Mouse (Mus musculus): ENCODE measurements at regions not wholly inside any gene's neighbourhood (a gene's known extent, or its start where the extent isn't known, plus 50 kb on each side); places are given as distances from the start of the nearest gene placed in this dataset.
A peak's percentile ranks its signal among the peaks of the same experiment; 100 is the strongest.
"Not testable (repeated sequence)": the region's sequence is repeated elsewhere in the genome, so short reads cannot be mapped to it uniquely, and the experiment has no call there.

GRCm38 (mm10) chr17:27296156-27296555 is 91.9 kb upstream of the Lemd2 start:
- H3K4me1 ChIP-seq (ENCODE audit: control insufficient read depth, insufficient read depth, low read depth, low read length), result no peaks in the 10 kb centered on the region
- 83% methylated on average over 5 of the region's 5 CpGs for WGBS
- no peak overlapping the region for H3K27ac ChIP-seq (ENCODE audit: low read depth, low read length)
- H3K4me3 ChIP-seq (ENCODE audit: low read length), result no peak overlapping the region
- no peaks in the 10 kb centered on the region; the same call in 1 of the 2 replicates for H3K27me3 ChIP-seq (replicated peaks; ENCODE audit: control insufficient read depth, insufficient read depth, low read length)
- no peak overlapping the region for H3K4me2 ChIP-seq (ENCODE audit: low read length)
- no peaks in the 10 kb centered on the region for H3K36me3 ChIP-seq (ENCODE audit: control insufficient read depth, insufficient read depth, low read length)
- no peak overlapping the region for H3K9ac ChIP-seq (ENCODE audit: low read depth, low read length)
- peaks cover 3% of the 10 kb centered on the region; the same call in 1 of the 2 replicates for H3K9me3 ChIP-seq (ENCODE audit: control insufficient read depth, low read length)
- ATAC-seq, result no peak

- 44% methylated on average over 5 of the region's 5 CpGs for WGBS
- Histone ChIP-seq H3K4me3 (ENCODE audit: low read length) (no peak overlapping the region), H3K27me3 (replicated peaks; ENCODE audit: control insufficient read depth, insufficient read depth, low read length) (no peaks in the 10 kb centered on the region; the same call in 1 of the 2 replicates), H3K36me3 (ENCODE audit: control insufficient read depth, insufficient read depth, low read length) (no peaks in the 10 kb centered on the region), H3K4me2 (ENCODE audit: low read length) (no peak overlapping the region), H3K4me1 (ENCODE audit: control insufficient read depth, insufficient read depth, low read depth, low read length) (no peaks in the 10 kb centered on the region), H3K27ac (ENCODE audit: low read depth, low read length) (no peak overlapping the region), H3K9ac (ENCODE audit: low read depth, low read length) (no peak overlapping the region), H3K9me3 (ENCODE audit: control insufficient read depth, low read length) (peaks cover 8% of the 10 kb centered on the region)
- peak; percentile 48; the same call in 1 of the 2 replicates for ATAC-seq
Observed at GRCm38 (mm10) chr17:27294208-27294604, 89.9 kb upstream of the Lemd2 start.

- 70% methylated on average over 14 of the region's 14 CpGs for WGBS
- Histone ChIP-seq H3K9me3 (ENCODE audit: control insufficient read depth, low read length) (peaks cover 8% of the 10 kb centered on the region), H3K36me3 (ENCODE audit: control insufficient read depth, insufficient read depth, low read length) (no peaks in the 10 kb centered on the region), H3K4me2 (ENCODE audit: low read length) (no peak overlapping the region), H3K27me3 (replicated peaks; ENCODE audit: control insufficient read depth, insufficient read depth, low read length) (no peaks in the 10 kb centered on the region; the same call in 1 of the 2 replicates), H3K4me1 (ENCODE audit: control insufficient read depth, insufficient read depth, low read depth, low read length) (no peaks in the 10 kb centered on the region), H3K9ac (ENCODE audit: low read depth, low read length) (no peak overlapping the region), H3K4me3 (ENCODE audit: low read length) (no peak overlapping the region), H3K27ac (ENCODE audit: low read depth, low read length) (no peak overlapping the region)
- no peak for ATAC-seq
Observed at GRCm38 (mm10) chr17:27293586-27294207, 89.4 kb upstream of the Lemd2 start.

GRCm38 (mm10) chr17:27291673-27292072 is 87.4 kb upstream of the Lemd2 start:
- no peak for ATAC-seq
- Histone ChIP-seq H3K4me1 (ENCODE audit: control insufficient read depth, insufficient read depth, low read depth, low read length) (no peaks in the 10 kb centered on the region), H3K36me3 (ENCODE audit: control insufficient read depth, insufficient read depth, low read length) (no peaks in the 10 kb centered on the region), H3K27ac (ENCODE audit: low read depth, low read length) (no peak overlapping the region), H3K4me2 (ENCODE audit: low read length) (no peak overlapping the region), H3K9ac (ENCODE audit: low read depth, low read length) (no peak overlapping the region), H3K27me3 (replicated peaks; ENCODE audit: control insufficient read depth, insufficient read depth, low read length) (no peaks in the 10 kb centered on the region), H3K4me3 (ENCODE audit: low read length) (no peak overlapping the region), H3K9me3 (ENCODE audit: control insufficient read depth, low read length) (peaks cover 7% of the 10 kb centered on the region)
- WGBS, result 72% methylated on average over 10 of the region's 10 CpGs

GRCm38 (mm10) chr17:27291176-27291575 is 86.9 kb upstream of the Lemd2 start:
- no peaks in the 10 kb centered on the region for H3K27me3 ChIP-seq (replicated peaks; ENCODE audit: control insufficient read depth, insufficient read depth, low read length)
- no peak overlapping the region for H3K4me2 ChIP-seq (ENCODE audit: low read length)
- H3K4me1 ChIP-seq (ENCODE audit: control insufficient read depth, insufficient read depth, low read depth, low read length), result no peaks in the 10 kb centered on the region
- no peak overlapping the region for H3K9ac ChIP-seq (ENCODE audit: low read depth, low read length)
- no peak for ATAC-seq
- WGBS, result 97% methylated on average over 14 of the region's 14 CpGs
- no peaks in the 10 kb centered on the region for H3K36me3 ChIP-seq (ENCODE audit: control insufficient read depth, insufficient read depth, low read length)
- no peak overlapping the region for H3K27ac ChIP-seq (ENCODE audit: low read depth, low read length)
- peaks cover 5% of the 10 kb centered on the region for H3K9me3 ChIP-seq (ENCODE audit: control insufficient read depth, low read length)
- H3K4me3 ChIP-seq (ENCODE audit: low read length), result no peak overlapping the region

GRCm38 (mm10) chr17:27290311-27290710 is 86.0 kb upstream of the Lemd2 start:
- peaks cover 5% of the 10 kb centered on the region for H3K9me3 ChIP-seq (ENCODE audit: control insufficient read depth, low read length)
- no peak overlapping the region for H3K4me3 ChIP-seq (ENCODE audit: low read length)
- H3K9ac ChIP-seq (ENCODE audit: low read depth, low read length), result no peak overlapping the region
- WGBS, result 96% methylated on average over 16 of the region's 16 CpGs
- H3K27me3 ChIP-seq (replicated peaks; ENCODE audit: control insufficient read depth, insufficient read depth, low read length), result no peaks in the 10 kb centered on the region
- ATAC-seq, result no peak
- no peak overlapping the region for H3K27ac ChIP-seq (ENCODE audit: low read depth, low read length)
- no peaks in the 10 kb centered on the region for H3K36me3 ChIP-seq (ENCODE audit: control insufficient read depth, insufficient read depth, low read length)
- no peak overlapping the region for H3K4me2 ChIP-seq (ENCODE audit: low read length)
- H3K4me1 ChIP-seq (ENCODE audit: control insufficient read depth, insufficient read depth, low read depth, low read length), result no peaks in the 10 kb centered on the region

- H3K27me3 ChIP-seq (replicated peaks; ENCODE audit: control insufficient read depth, insufficient read depth, low read length); H3K27ac ChIP-seq (ENCODE audit: low read depth, low read length); H3K4me2 ChIP-seq (ENCODE audit: low read length); H3K9me3 ChIP-seq (ENCODE audit: control insufficient read depth, low read length); H3K36me3 ChIP-seq (ENCODE audit: control insufficient read depth, insufficient read depth, low read length); H3K4me1 ChIP-seq (ENCODE audit: control insufficient read depth, insufficient read depth, low read depth, low read length); ATAC-seq; H3K9ac ChIP-seq (ENCODE audit: low read depth, low read length); H3K4me3 ChIP-seq (ENCODE audit: low read length): not testable (repeated sequence)
- 92% methylated on average over 13 of the region's 15 CpGs for WGBS
Observed at GRCm38 (mm10) chr17:27289804-27290203, 85.5 kb upstream of the Lemd2 start.

- 97% methylated on average over 9 of the region's 10 CpGs for WGBS
- not testable (repeated sequence) for ATAC-seq; H3K27ac ChIP-seq (ENCODE audit: low read depth, low read length); H3K4me1 ChIP-seq (ENCODE audit: control insufficient read depth, insufficient read depth, low read depth, low read length); H3K9me3 ChIP-seq (ENCODE audit: control insufficient read depth, low read length); H3K4me3 ChIP-seq (ENCODE audit: low read length); H3K36me3 ChIP-seq (ENCODE audit: control insufficient read depth, insufficient read depth, low read length); H3K4me2 ChIP-seq (ENCODE audit: low read length); H3K27me3 ChIP-seq (replicated peaks; ENCODE audit: control insufficient read depth, insufficient read depth, low read length); H3K9ac ChIP-seq (ENCODE audit: low read depth, low read length)
Observed at GRCm38 (mm10) chr17:27287986-27288385, 83.7 kb upstream of the Lemd2 start.

GRCm38 (mm10) chr17:27281241-27281640 is 77.0 kb upstream of the Lemd2 start:
- H3K36me3 ChIP-seq (ENCODE audit: control insufficient read depth, insufficient read depth, low read length), result no peaks in the 10 kb centered on the region
- ATAC-seq, result no peak
- WGBS, result 79% methylated on average over 9 of the region's 9 CpGs
- H3K9ac ChIP-seq (ENCODE audit: low read depth, low read length), result no peak overlapping the region
- no peak overlapping the region for H3K4me2 ChIP-seq (ENCODE audit: low read length)
- no peak overlapping the region for H3K4me3 ChIP-seq (ENCODE audit: low read length)
- peaks cover 9% of the 10 kb centered on the region for H3K9me3 ChIP-seq (ENCODE audit: control insufficient read depth, low read length)
- H3K27me3 ChIP-seq (replicated peaks; ENCODE audit: control insufficient read depth, insufficient read depth, low read length), result no peaks in the 10 kb centered on the region
- H3K27ac ChIP-seq (ENCODE audit: low read depth, low read length), result no peak overlapping the region
- no peaks in the 10 kb centered on the region for H3K4me1 ChIP-seq (ENCODE audit: control insufficient read depth, insufficient read depth, low read depth, low read length)

Data from hindbrain, embryonic 16.5 days (tissue).